Mouse (Mus musculus) liver, adult 2 months (tissue): Measurements from ENCODE around the gene Klrb1c. TPM values are rescaled to one million over a fixed set of nuclear protein-coding genes. Genes with fewer than 3 reads are reported as not detected.
"Not testable (repeated sequence)": the region's sequence is repeated elsewhere in the genome, so short reads cannot be mapped to it uniquely, and the experiment has no call there.

ENCODE experiments used
- DNase-seq: peaks from one replicate; pipeline ENCODE4 v3.0.0-alpha.2; 2011; ENCODE audit warnings: low read depth, low spot score; ENCODE audit errors: extremely low read depth
- H3K27ac ChIP-seq: fragments of 200-500 bp; replicated peaks from 2 replicates; pipeline ENCODE4 v1.5.1; 2012; ENCODE audit warnings: low read depth, mild to moderate bottlenecking, control low read depth, inconsistent platforms, low read length; ENCODE audit not compliant: insufficient read depth
- H3K27me3 ChIP-seq: fragments of 200-500 bp; 2 replicates; pipeline ENCODE4 v1.6.1; 2012; ENCODE audit warnings: mild to moderate bottlenecking, moderate library complexity, low read length, inconsistent platforms; ENCODE audit not compliant: control insufficient read depth, insufficient read depth
- H3K36me3 ChIP-seq: fragments of 200-500 bp; 2 replicates; pipeline ENCODE4 v1.6.1; 2012; ENCODE audit warnings: low read length, inconsistent platforms; ENCODE audit not compliant: control insufficient read depth, insufficient read depth
- H3K4me1 ChIP-seq: fragments of 200-500 bp; 2 replicates; pipeline ENCODE4 v1.6.1; 2011; ENCODE audit warnings: low read length; ENCODE audit not compliant: control insufficient read depth, insufficient read depth
- H3K4me3 ChIP-seq: fragments of 200-500 bp; 2 replicates; pipeline ENCODE4 v1.5.1; 2011; ENCODE audit warnings: low read depth, mild to moderate bottlenecking, control low read depth, low read length, moderate library complexity; ENCODE audit not compliant: insufficient read depth
- H3K79me2 ChIP-seq: fragments of 200-500 bp; 2 replicates; pipeline ENCODE4 v1.6.1; 2012; ENCODE audit warnings: inconsistent platforms, mild to moderate bottlenecking, low read length, moderate library complexity; ENCODE audit not compliant: control insufficient read depth, insufficient read depth
- H3K9ac ChIP-seq: fragments of 200-500 bp; 2 replicates; pipeline ENCODE4 v1.6.1; 2012; ENCODE audit warnings: low read depth, mild to moderate bottlenecking, control low read depth, inconsistent platforms, low read length
- CTCF ChIP-seq: fragments of 200-500 bp; IDR thresholded peaks from 2 replicates; pipeline ENCODE4 v1.5.1; 2011; ENCODE audit warnings: low read depth, low read length, control low read depth
- POLR2A ChIP-seq: fragments of 200-500 bp; IDR thresholded peaks from 2 replicates; pipeline ENCODE4 v1.6.1; 2011; ENCODE audit warnings: low read length, control low read depth; ENCODE audit not compliant: insufficient read depth; ENCODE audit errors: extremely low read depth
- WGBS: fragments of 180-500 bp; shearing (Covaris S2); methylation state at CpG from one replicate; pipeline ENCODE4 v1.1.7; 2018; 5-methylcytosine and 5-hydroxymethylcytosine counted together
- polyA plus RNA-seq: library from polyadenylated mRNA; depleted of rRNA; stranded (reverse); fragments of >200 nt; gene quantifications from 2 replicates; pipeline ENCODE4 v1.2.3, GENCODE M21; 2012
- total RNA-seq: library from RNA; depleted of rRNA; stranded (reverse); fragments of >200 nt; gene quantifications from 2 replicates; pipeline ENCODE4 v1.2.3, GENCODE M21; 2014

The Klrb1c gene
- total and polyA plus RNA-seq, 2 experiments: 0.13 to 1.1 TPM

GRCm38 (mm10) chr6:128753610-128754224 is 35.3 kb downstream of the Klrb1c start:
- 28% methylated on average over 8 of the region's 8 CpGs for WGBS
- Histone ChIP-seq H3K27ac (peak overlapping the region; percentile 78), H3K4me1 (peaks cover 10% of the 10 kb centered on the region; the same call in 1 of the 2 replicates)
- not testable (repeated sequence) for H3K79me2 ChIP-seq, H3K4me3 ChIP-seq, H3K27me3 ChIP-seq, H3K9ac ChIP-seq, H3K36me3 ChIP-seq
- TF ChIP-seq CTCF: peak; percentile 52
- peak; percentile 71 for DNase-seq

GRCm38 (mm10) chr6:128747006-128747405 is 42.0 kb downstream of the Klrb1c start:
- not testable (repeated sequence) for H3K4me3 ChIP-seq, H3K79me2 ChIP-seq, DNase-seq, H3K27ac ChIP-seq, H3K4me1 ChIP-seq, H3K27me3 ChIP-seq, H3K36me3 ChIP-seq, H3K9ac ChIP-seq
- WGBS: 87% methylated on average over 6 of the region's 6 CpGs

GRCm38 (mm10) chr6:128737445-128737844 is 51.6 kb downstream of the Klrb1c start:
- H3K4me3 ChIP-seq: no peak overlapping the region
- H3K36me3 ChIP-seq: no peaks in the 10 kb centered on the region
- TF ChIP-seq CTCF (no peak), POLR2A (no peak)
- no peak overlapping the region for H3K9ac ChIP-seq
- WGBS: 91% methylated on average over 7 of the region's 7 CpGs
- DNase-seq: no peak
- H3K79me2 ChIP-seq: no peaks in the 10 kb centered on the region
- H3K27ac ChIP-seq: no peak overlapping the region
- no peaks in the 10 kb centered on the region for H3K27me3 ChIP-seq
- no peaks in the 10 kb centered on the region for H3K4me1 ChIP-seq

GRCm38 (mm10) chr6:128736100-128736499 is 52.9 kb downstream of the Klrb1c start:
- Histone ChIP-seq H3K27ac (no peak overlapping the region), H3K4me3 (no peak overlapping the region), H3K36me3 (no peaks in the 10 kb centered on the region), H3K4me1 (no peaks in the 10 kb centered on the region), H3K27me3 (no peaks in the 10 kb centered on the region), H3K9ac (no peak overlapping the region), H3K79me2 (no peaks in the 10 kb centered on the region)
- TF ChIP-seq CTCF: peak; percentile 88
- TF ChIP-seq POLR2A: no peak
- DNase-seq: peak; percentile 56

GRCm38 (mm10) chr6:128734896-128735295 is 54.1 kb downstream of the Klrb1c start:
- Histone ChIP-seq H3K27ac (no peak overlapping the region), H3K4me3 (no peak overlapping the region), H3K79me2 (no peaks in the 10 kb centered on the region), H3K36me3 (no peaks in the 10 kb centered on the region), H3K27me3 (no peaks in the 10 kb centered on the region), H3K4me1 (no peaks in the 10 kb centered on the region), H3K9ac (no peak overlapping the region)
- TF ChIP-seq POLR2A (no peak), CTCF (no peak)
- DNase-seq: no peak

GRCm38 (mm10) chr6:128733908-128734679 is 54.9 kb downstream of the Klrb1c start:
- Histone ChIP-seq H3K27me3 (no peaks in the 10 kb centered on the region), H3K36me3 (no peaks in the 10 kb centered on the region), H3K9ac (no peak overlapping the region), H3K4me1 (no peaks in the 10 kb centered on the region), H3K79me2 (no peaks in the 10 kb centered on the region), H3K4me3 (no peak overlapping the region), H3K27ac (no peak overlapping the region)
- DNase-seq: no peak
- no peak for TF ChIP-seq CTCF
- TF ChIP-seq POLR2A: no peak
- 79% methylated on average over 5 of the region's 5 CpGs for WGBS
